Mouse (Mus musculus) olfactory bulb, adult 2 months (tissue): ENCODE results near the gene Tmem164. TPM values are rescaled to one million over a fixed set of nuclear protein-coding genes. Genes with fewer than 3 reads are reported as not detected.

Experiments
- H3K27ac ChIP-seq: fragments of 200-500 bp; 2 replicates; pipeline ENCODE4 v1.5.1; 2012; ENCODE audit warnings: low read depth, low read length; ENCODE audit not compliant: insufficient read depth
- H3K4me1 ChIP-seq: fragments of 200-500 bp; 2 replicates; pipeline ENCODE4 v1.6.1; 2012; ENCODE audit warnings: low read length; ENCODE audit not compliant: control insufficient read depth, insufficient read depth
- H3K4me3 ChIP-seq: fragments of 200-500 bp; 2 replicates; pipeline ENCODE4 v1.5.1; 2012; ENCODE audit warnings: mild to moderate bottlenecking, low read depth, low read length, moderate library complexity; ENCODE audit not compliant: insufficient read depth
- CTCF ChIP-seq: fragments of 200-500 bp; IDR thresholded peaks from 2 replicates; pipeline ENCODE4 v1.5.1; 2012; ENCODE audit warnings: low read depth, mild to moderate bottlenecking, low read length, moderate library complexity; ENCODE audit not compliant: insufficient read depth
- POLR2A ChIP-seq: fragments of 200-500 bp; IDR thresholded peaks from 2 replicates; pipeline ENCODE4 v1.6.1; 2012; ENCODE audit warnings: mild to moderate bottlenecking, low read depth, low read length, moderate library complexity; ENCODE audit not compliant: insufficient read depth
- WGBS: fragments of 180-500 bp; shearing (Covaris S2); methylation state at CpG from one replicate; pipeline ENCODE4 v1.1.7; 2018; 5-methylcytosine and 5-hydroxymethylcytosine counted together
- polyA plus RNA-seq: library from polyadenylated mRNA; stranded (reverse); fragments of >200 nt; gene quantifications from 2 replicates; pipeline ENCODE4 v1.2.4, GENCODE M21; 2012; ENCODE audit warnings: low replicate concordance; ENCODE audit not compliant: missing spikeins, insufficient read depth, insufficient read length

Tmem164 gene
- polyA plus RNA-seq, 1 experiment = not detected

- no peak overlapping the region for H3K4me3 ChIP-seq
- no peak for TF ChIP-seq CTCF
- TF ChIP-seq POLR2A = no peak
- no peaks in the 10 kb centered on the region for H3K4me1 ChIP-seq
- no peak overlapping the region for H3K27ac ChIP-seq
- WGBS = 92% methylated on average over 2 of the region's 2 CpGs
These were observed 44.4 kb downstream of the Tmem164 start for GRCm38 (mm10) chrX:142725571-142725970.

- Histone ChIP-seq H3K27ac (no peak overlapping the region), H3K4me3 (no peak overlapping the region), H3K4me1 (no peaks in the 10 kb centered on the region)
- no peak for TF ChIP-seq CTCF
- TF ChIP-seq POLR2A = no peak
- 74% methylated on average over 2 of the region's 2 CpGs for whole genome bisulfite sequencing
These were observed 45.1 kb downstream of the Tmem164 start for GRCm38 (mm10) chrX:142726311-142726710.

GRCm38 (mm10) chrX:142727847-142728246, 46.6 kb downstream of the Tmem164 start:
- Histone ChIP-seq H3K4me3 (no peak overlapping the region), H3K27ac (no peak overlapping the region), H3K4me1 (no peaks in the 10 kb centered on the region)
- no peak for TF ChIP-seq POLR2A
- TF ChIP-seq CTCF = no peak
- 63% methylated on average over 6 of the region's 6 CpGs for WGBS

- Histone ChIP-seq H3K27ac (no peak overlapping the region), H3K4me1 (no peaks in the 10 kb centered on the region), H3K4me3 (no peak overlapping the region)
- WGBS = 76% methylated on average over 1 of the region's 1 CpGs
- TF ChIP-seq POLR2A = no peak
- TF ChIP-seq CTCF = no peak
These were observed 47.8 kb downstream of the Tmem164 start for GRCm38 (mm10) chrX:142729040-142729439.

- no peak for TF ChIP-seq CTCF
- no peak for TF ChIP-seq POLR2A
- Histone ChIP-seq H3K4me3 (no peak overlapping the region), H3K4me1 (no peaks in the 10 kb centered on the region), H3K27ac (no peak overlapping the region)
- 81% methylated on average over 2 of the region's 2 CpGs for WGBS
These were observed 48.3 kb downstream of the Tmem164 start for GRCm38 (mm10) chrX:142729482-142729881.

- TF ChIP-seq POLR2A (no peak), CTCF (no peak)
- 77% methylated on average over 4 of the region's 4 CpGs for WGBS
- Histone ChIP-seq H3K4me3 (no peak overlapping the region), H3K4me1 (no peaks in the 10 kb centered on the region), H3K27ac (no peak overlapping the region)
These were observed 55.9 kb downstream of the Tmem164 start for GRCm38 (mm10) chrX:142737099-142737498.

GRCm38 (mm10) chrX:142737719-142738118, 56.5 kb downstream of the Tmem164 start:
- Histone ChIP-seq H3K27ac (no peak overlapping the region), H3K4me1 (no peaks in the 10 kb centered on the region), H3K4me3 (no peak overlapping the region)
- WGBS = 75% methylated on average over 6 of the region's 6 CpGs
- TF ChIP-seq CTCF (no peak), POLR2A (no peak)

GRCm38 (mm10) chrX:142747428-142747827, 66.2 kb downstream of the Tmem164 start:
- Histone ChIP-seq H3K27ac (no peak overlapping the region), H3K4me1 (no peaks in the 10 kb centered on the region), H3K4me3 (no peak overlapping the region)
- TF ChIP-seq CTCF (no peak), POLR2A (no peak)

- Histone ChIP-seq H3K4me3 (no peak overlapping the region), H3K4me1 (no peaks in the 10 kb centered on the region), H3K27ac (no peak overlapping the region)
- TF ChIP-seq CTCF (no peak), POLR2A (no peak)
- 77% methylated on average over 3 of the region's 3 CpGs for WGBS
These were observed 67.4 kb downstream of the Tmem164 start for GRCm38 (mm10) chrX:142748574-142748973.

GRCm38 (mm10) chrX:142750775-142751174, 69.6 kb downstream of the Tmem164 start:
- TF ChIP-seq POLR2A (no peak), CTCF (no peak)
- Histone ChIP-seq H3K4me3 (no peak overlapping the region), H3K27ac (no peak overlapping the region), H3K4me1 (no peaks in the 10 kb centered on the region)
- 58% methylated on average over 4 of the region's 4 CpGs for WGBS
